21 mouse cellular contexts compared by ENCODE assay signal in genomic region chr4:131814869-131815268, GRCm38 (mm10). TPM values are rescaled to one million over a fixed set of nuclear protein-coding genes. Genes with fewer than 3 reads are reported as not detected.
DNase-seq lines count a peak whose midpoint lies in the region; ATAC-seq and TF ChIP-seq lines count a peak whose summit lies in the region.
"Had no signal": no experiment of that assay in that cellular context is flagged by ENCODE, and none has a peak within 500 bp of the region (broad histone marks: within the 10 kb centered on the region; RNA-seq: fewer than 3 reads in every experiment).

No protein-coding gene starts in this region.

- H3K27me3 ChIP-seq in hindbrain, postnatal 0 days (ENCODE audit: insufficient read depth, low read length): no peaks in the 10 kb centered on the region
- peaks cover 8% of the 10 kb centered on the region; the same call in 1 of the 2 replicates for H3K27me3 ChIP-seq in hindbrain, embryonic 10.5 days (ENCODE audit: insufficient read depth, poor library complexity, severe bottlenecking)
- H3K27me3 ChIP-seq in lung, embryonic 14.5 days (ENCODE audit: insufficient read depth, low read length): no peaks in the 10 kb centered on the region
- H3K27me3 ChIP-seq: embryonic facial prominence, embryonic 13.5 days had no signal

- DNase-seq in hindbrain, postnatal 0 days (ENCODE audit: low spot score): peak; percentile 36
- DNase-seq in hindbrain, embryonic 10.5 days (ENCODE audit: low spot score): no peak
- DNase-seq in kidney, postnatal 10 days: peak; percentile 50
- DNase-seq in kidney, adult 18-20 months: no peak
- DNase-seq in lung, embryonic 14.5 days: peak; percentile 22
- no peak for DNase-seq in lung, adult 2 months
- peak; percentile 32 for DNase-seq in lung, postnatal 36 days
- no peak for DNase-seq in layer of hippocampus, postnatal 10 days (ENCODE audit: low spot score in 2 of 2)
- DNase-seq: adrenal gland, adult 2 months; adrenal gland, postnatal 25 days; cerebellum, adult 18-20 months; cerebellum, postnatal 25 days; gastrocnemius, postnatal 10 days; heart, adult 18-20 months; heart, postnatal 10 days; heart, postnatal 4 days had no signal

- WGBS in hindbrain, postnatal 0 days: 64% methylated on average over 10 of the region's 10 CpGs
- WGBS in hindbrain, embryonic 10.5 days: 88% methylated on average over 10 of the region's 10 CpGs
- 68% methylated on average over 10 of the region's 10 CpGs for WGBS in lung, embryonic 14.5 days
- WGBS in lung, adult 2 months: 34% methylated on average over 10 of the region's 10 CpGs

- no peak overlapping the region for H3K4me3 ChIP-seq in hindbrain, postnatal 0 days (ENCODE audit: low read length)
- H3K4me3 ChIP-seq in hindbrain, embryonic 10.5 days: no peak overlapping the region
- H3K4me3 ChIP-seq in lung, embryonic 14.5 days (ENCODE audit: low read depth, low read length): no peak overlapping the region
- H3K4me3 ChIP-seq in lung, adult 2 months (replicated peaks; ENCODE audit: extremely low read depth, low read depth, low read length): no peak overlapping the region
- H3K4me3 ChIP-seq: embryonic facial prominence, embryonic 13.5 days; forebrain, embryonic 12.5 days; heart, embryonic 10.5 days; hindbrain, embryonic 13.5 days had no signal

- no peak for ATAC-seq in hindbrain, postnatal 0 days
- no peak for ATAC-seq in lung, embryonic 14.5 days (ENCODE audit: insufficient read depth)
- ATAC-seq: forebrain, embryonic 16.5 days had no signal

- H3K36me3 ChIP-seq in hindbrain, postnatal 0 days (ENCODE audit: insufficient read depth, low read length): 0 out of 2 replicates have a peak, but pooled peaks cover 4% of the 10 kb centered on the region
- H3K36me3 ChIP-seq in hindbrain, embryonic 10.5 days: peaks cover 12% of the 10 kb centered on the region
- 0 out of 2 replicates have a peak, but pooled peaks cover 4% of the 10 kb centered on the region for H3K36me3 ChIP-seq in lung, embryonic 14.5 days (ENCODE audit: insufficient read depth)
- H3K36me3 ChIP-seq: heart, embryonic 10.5 days; hindbrain, embryonic 13.5 days had no signal

- H3K4me2 ChIP-seq in hindbrain, postnatal 0 days (ENCODE audit: low read depth, low read length): no peak overlapping the region
- no peak overlapping the region for H3K4me2 ChIP-seq in lung, embryonic 14.5 days
- H3K4me2 ChIP-seq: embryonic facial prominence, embryonic 13.5 days; forebrain, embryonic 12.5 days; hindbrain, embryonic 13.5 days had no signal

- H3K9me3 ChIP-seq in hindbrain, postnatal 0 days (ENCODE audit: low read length): no peaks in the 10 kb centered on the region
- no peaks in the 10 kb centered on the region for H3K9me3 ChIP-seq in hindbrain, embryonic 10.5 days
- H3K9me3 ChIP-seq in lung, embryonic 14.5 days (ENCODE audit: low read depth, low read length): no peaks in the 10 kb centered on the region
- H3K9me3 ChIP-seq: embryonic facial prominence, embryonic 13.5 days; forebrain, embryonic 12.5 days; heart, embryonic 10.5 days; hindbrain, embryonic 13.5 days had no signal

- TF ChIP-seq CTCF in hindbrain, postnatal 0 days (IDR thresholded peaks at IDR 0.05; ENCODE audit: low read depth): no peak
- no peak for TF ChIP-seq CTCF in lung, embryonic 14.5 days (IDR thresholded peaks at IDR 0.05; ENCODE audit: low read depth)
- no peak for TF ChIP-seq CTCF in lung, adult 2 months (IDR thresholded peaks at IDR 0.05; ENCODE audit: insufficient read depth, low read length)

- H3K4me1 ChIP-seq in hindbrain, postnatal 0 days (ENCODE audit: insufficient read depth, low read length): no peaks in the 10 kb centered on the region
- peaks cover 8% of the 10 kb centered on the region; the same call in 1 of the 2 replicates for H3K4me1 ChIP-seq in hindbrain, embryonic 10.5 days (replicated peaks)
- no peaks in the 10 kb centered on the region for H3K4me1 ChIP-seq in lung, embryonic 14.5 days (ENCODE audit: insufficient read depth)
- H3K4me1 ChIP-seq in lung, adult 2 months (ENCODE audit: control insufficient read depth, insufficient read depth, low read length): peaks cover 15% of the 10 kb centered on the region
- H3K4me1 ChIP-seq: forebrain, embryonic 12.5 days had no signal

- no peak overlapping the region for H3K27ac ChIP-seq in hindbrain, postnatal 0 days
- H3K27ac ChIP-seq in hindbrain, embryonic 10.5 days: no peak overlapping the region
- no peak overlapping the region for H3K27ac ChIP-seq in lung, embryonic 14.5 days (ENCODE audit: low read depth)
- H3K27ac ChIP-seq: embryonic facial prominence, embryonic 13.5 days; forebrain, embryonic 12.5 days; heart, embryonic 10.5 days; hindbrain, embryonic 13.5 days had no signal

- TF ChIP-seq POLR2A in lung, adult 2 months (IDR thresholded peaks at IDR 0.05; ENCODE audit: borderline replicate concordance, extremely low read depth, low read depth, low read length): no peak

- no peak overlapping the region for H3K9ac ChIP-seq in hindbrain, postnatal 0 days (replicated peaks; ENCODE audit: low read length)
- H3K9ac ChIP-seq in lung, embryonic 14.5 days: no peak overlapping the region
- H3K9ac ChIP-seq: embryonic facial prominence, embryonic 13.5 days; forebrain, embryonic 12.5 days; hindbrain, embryonic 13.5 days had no signal

RNA-seq across cellular contexts. Expression of gene Ptpru, which starts 23.2 kb away (rescaled TPM):
- total RNA-seq in hindbrain, postnatal 0 days (2014; rRNA removed): 31.2 and 35.9 TPM in 2 replicates
- polyA plus RNA-seq in hindbrain, postnatal 0 days (2015; fragmentation: Nextera tagmentation; extraction: Ambion mirVana): 17.3 and 20.0 TPM in 2 replicates
- polyA plus RNA-seq in hindbrain, embryonic 10.5 days (2016; fragmentation: Nextera tagmentation; extraction: Ambion mirVana): 17.0 and 17.2 TPM in 2 replicates
- 11.9 and 12.4 TPM in 2 replicates for polyA plus RNA-seq in lung, embryonic 14.5 days (2014; fragmentation: Nextera tagmentation; extraction: Ambion mirVana)
- 32.4 and 44.6 TPM in 2 replicates for polyA plus RNA-seq in lung, adult 2 months (2012; rRNA removed)
- 10 to 100 TPM; 79.5 to 85.9 TPM for total RNA-seq in layer of hippocampus, postnatal 10 days (2021)

RNA-seq across cellular contexts. Expression of gene Mecr, which starts 28.4 kb away (rescaled TPM):
- total RNA-seq in hindbrain, postnatal 0 days (2014; rRNA removed): 21.5 and 30.8 TPM in 2 replicates
- 33.8 TPM in 2 replicates for polyA plus RNA-seq in hindbrain, postnatal 0 days (2015; fragmentation: Nextera tagmentation; extraction: Ambion mirVana)
- polyA plus RNA-seq in hindbrain, embryonic 10.5 days (2016; fragmentation: Nextera tagmentation; extraction: Ambion mirVana): 47.0 and 58.6 TPM in 2 replicates
- polyA plus RNA-seq in lung, embryonic 14.5 days (2014; fragmentation: Nextera tagmentation; extraction: Ambion mirVana): 42.6 and 46.5 TPM in 2 replicates
- 13.4 and 22.7 TPM in 2 replicates for polyA plus RNA-seq in lung, adult 2 months (2012; rRNA removed)
- total RNA-seq in layer of hippocampus, postnatal 10 days (2021): 10 to 100 TPM; 33.8 to 38.2 TPM

RNA-seq across cellular contexts. Expression of gene Srsf4, which starts 58.5 kb away (rescaled TPM):
- 25.9 and 28.3 TPM in 2 replicates for total RNA-seq in hindbrain, postnatal 0 days (2014; rRNA removed)
- polyA plus RNA-seq in hindbrain, postnatal 0 days (2015; fragmentation: Nextera tagmentation; extraction: Ambion mirVana): 76.0 and 86.0 TPM in 2 replicates
- polyA plus RNA-seq in hindbrain, embryonic 10.5 days (2016; fragmentation: Nextera tagmentation; extraction: Ambion mirVana): 139 and 141 TPM in 2 replicates
- polyA plus RNA-seq in lung, embryonic 14.5 days (2014; fragmentation: Nextera tagmentation; extraction: Ambion mirVana): 122 and 131 TPM in 2 replicates
- 38.0 and 49.9 TPM in 2 replicates for polyA plus RNA-seq in lung, adult 2 months (2012; rRNA removed)
- 10 to 100 TPM; 74.4 to 77.1 TPM for total RNA-seq in layer of hippocampus, postnatal 10 days (2021)

Comparison
In these comparisons a context has a peak if more than half of its experiments do, and no peak if none do; other contexts are left out.
1. DNase-seq: peak in hindbrain, postnatal 0 days (single experiment), kidney, postnatal 10 days (single experiment), lung, embryonic 14.5 days (single experiment) and lung, postnatal 36 days (single experiment); none in hindbrain, embryonic 10.5 days (single experiment), kidney, adult 18-20 months (single experiment), lung, adult 2 months (single experiment) and layer of hippocampus, postnatal 10 days (0 of 2).